Mouse (Mus musculus): Measurements from ENCODE around the gene Cox7b.

Gene Cox7b

DNA sequence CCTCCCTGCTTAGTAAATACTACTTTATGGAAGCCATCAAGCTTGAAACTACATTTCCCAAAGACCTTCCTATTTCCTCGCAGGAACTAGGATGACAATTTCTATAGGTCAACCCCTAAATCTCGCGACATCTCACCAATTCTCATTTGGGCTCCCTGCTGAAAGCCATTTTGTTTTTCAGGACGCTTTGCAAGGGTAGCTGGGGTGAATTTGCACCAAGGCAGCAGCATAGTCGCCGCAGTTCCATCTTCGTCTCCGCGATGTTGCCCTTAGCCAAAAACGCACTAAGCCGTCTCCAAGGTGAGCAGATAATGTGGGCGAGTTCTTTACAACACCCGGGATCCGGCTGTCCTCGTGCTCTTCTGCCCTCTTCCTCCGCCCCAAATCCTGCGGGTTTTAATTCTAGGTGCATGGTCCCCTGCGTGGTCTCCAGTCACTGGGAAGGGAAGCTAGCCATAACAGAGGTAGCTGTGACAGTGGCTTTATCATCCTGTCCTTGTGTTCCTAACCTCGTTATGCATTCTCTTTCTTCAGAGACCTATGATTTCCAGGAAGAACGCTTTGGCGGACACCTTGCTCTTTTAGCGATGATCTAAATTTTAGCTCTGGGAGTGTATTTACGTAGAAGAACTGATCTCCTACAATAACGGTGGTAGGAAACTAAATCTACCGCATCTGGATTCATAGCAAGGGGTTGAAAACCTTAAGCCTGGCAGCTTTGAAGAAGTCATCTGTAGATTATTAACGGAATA, at the start of gene Cox7b:
Gene Cox7b, plus strand, starts transcription at position 130 of the 752 bp plus-strand sequence.
- in situ Hi-C loops (cut with MboI, MseI): no loop called here

DNA sequence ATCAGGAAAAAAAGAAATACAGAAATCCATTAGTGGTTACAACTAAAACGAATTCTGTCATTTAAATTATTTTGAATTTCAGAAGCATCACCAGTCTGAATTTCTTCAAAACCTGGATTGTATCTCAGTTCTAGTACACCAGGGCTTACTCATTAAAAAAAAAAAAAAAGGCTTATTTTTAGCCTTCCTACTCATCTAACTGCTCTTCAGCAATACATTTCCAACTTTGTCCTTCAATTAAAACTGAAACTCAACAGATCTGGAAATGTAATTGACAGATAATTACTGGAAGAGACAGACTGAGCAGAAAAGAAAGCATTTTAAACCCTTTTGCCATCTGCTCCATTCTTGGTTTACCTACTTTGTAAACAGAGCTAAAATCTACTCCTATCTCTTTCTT, 13.9 kb upstream of the Cox7b start:
- in situ Hi-C loops (cut with MboI, MseI): no loop called here

DNA sequence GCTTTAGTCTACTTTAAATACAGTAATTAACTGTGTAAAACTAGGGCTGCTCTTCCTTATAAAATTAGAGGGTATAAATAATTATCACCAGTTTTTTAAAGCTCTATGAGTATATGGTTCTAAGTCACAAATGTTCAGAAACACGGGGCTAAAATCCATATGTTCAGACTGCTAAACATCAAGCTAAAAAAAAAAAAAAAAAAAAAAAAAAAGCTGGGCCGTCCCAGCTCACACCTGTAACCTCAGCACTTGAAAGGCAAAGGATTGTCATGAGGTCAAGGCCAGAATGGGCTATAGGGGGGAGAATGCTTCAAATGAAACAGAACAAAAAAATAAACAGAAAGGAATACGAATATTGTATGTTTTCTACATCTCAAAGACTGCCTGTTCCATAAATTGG, 4.7 kb upstream of the Cox7b start:
- in situ Hi-C loops (cut with MboI, MseI): loop anchor here (5.0 kb wide), 1 partner anchor 83 kb away; the partner anchor contains the start of gene Atrx

DNA sequence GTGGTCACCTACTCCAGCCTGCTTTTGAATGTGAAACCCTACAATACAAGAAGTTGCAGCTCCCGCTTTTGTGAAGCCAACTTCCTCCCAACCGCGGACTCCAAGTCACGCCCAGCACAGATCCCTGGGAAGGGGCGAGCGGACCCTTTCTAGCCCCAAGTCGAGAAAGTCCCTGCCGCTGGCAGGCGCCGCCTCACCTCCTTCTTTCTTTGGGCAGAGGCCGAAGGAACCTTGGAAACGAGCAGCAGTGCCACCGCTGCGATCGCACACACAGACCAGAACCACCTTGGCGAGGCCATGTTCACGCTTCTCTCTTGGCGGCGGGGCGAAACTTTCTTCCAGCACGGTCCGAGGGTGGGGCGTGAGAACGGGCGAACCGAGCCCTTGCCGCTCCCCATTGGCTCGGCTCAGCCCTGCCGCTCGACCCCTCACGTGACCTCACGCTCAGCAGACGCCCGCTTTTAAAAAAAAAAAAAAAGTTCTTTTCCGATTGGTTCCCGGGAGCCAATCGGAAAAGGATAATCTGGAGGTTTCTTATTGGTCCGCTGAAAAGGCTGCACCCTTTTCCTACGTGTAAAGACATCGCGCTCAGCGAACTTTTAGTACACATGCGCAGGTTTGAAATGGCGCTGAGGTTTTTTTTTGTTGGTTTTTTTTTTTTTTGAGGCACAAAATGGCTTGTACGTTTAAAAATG, 3.9 kb upstream of the Cox7b start, which contains the start of gene Magt1:
Gene Magt1, minus strand, starts transcription at position 442 of the 695 bp plus-strand sequence.
- in situ Hi-C loops (cut with MboI, MseI): loop anchor here (5.0 kb wide), 1 partner anchor 84 kb away; the partner anchor contains the start of gene Atrx

- in situ Hi-C loops (cut with MboI, MseI): loop anchor here (5.0 kb wide), 1 partner anchor 85 kb away; the partner anchor contains the start of gene Atrx
These were observed 2.9 kb upstream of the Cox7b start for GRCm38 (mm10) chrX:106012559-106012958.

DNA sequence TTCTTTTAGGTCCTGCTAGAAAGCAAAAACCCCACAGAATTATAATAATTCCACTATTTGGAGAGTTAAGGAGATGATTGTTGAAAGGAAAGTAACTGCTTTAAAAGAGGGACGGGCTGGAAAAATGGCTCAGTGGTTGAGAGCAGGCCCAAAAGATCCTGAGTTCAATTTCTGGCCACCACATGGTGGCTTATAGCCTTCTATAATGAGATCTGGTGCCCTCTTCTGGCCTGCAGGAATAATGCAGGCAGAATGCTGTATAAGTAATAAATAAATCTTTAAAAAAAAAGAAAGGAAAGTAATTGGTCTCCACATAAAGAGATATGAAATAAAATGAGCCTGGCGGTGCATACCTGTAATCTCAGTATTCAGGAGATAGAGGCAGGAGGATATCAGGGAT, 2.3 kb upstream of the Cox7b start:
- in situ Hi-C loops (cut with MboI, MseI): loop anchor here (5.0 kb wide), 1 partner anchor 86 kb away; the partner anchor contains the start of gene Atrx

GRCm38 (mm10) chrX:106014741-106015377, 641 bp upstream of the Cox7b start:
- in situ Hi-C loops (cut with MboI, MseI): loop anchor here (5.0 kb wide), 1 partner anchor 88 kb away; the partner anchor contains the start of gene Atrx

DNA sequence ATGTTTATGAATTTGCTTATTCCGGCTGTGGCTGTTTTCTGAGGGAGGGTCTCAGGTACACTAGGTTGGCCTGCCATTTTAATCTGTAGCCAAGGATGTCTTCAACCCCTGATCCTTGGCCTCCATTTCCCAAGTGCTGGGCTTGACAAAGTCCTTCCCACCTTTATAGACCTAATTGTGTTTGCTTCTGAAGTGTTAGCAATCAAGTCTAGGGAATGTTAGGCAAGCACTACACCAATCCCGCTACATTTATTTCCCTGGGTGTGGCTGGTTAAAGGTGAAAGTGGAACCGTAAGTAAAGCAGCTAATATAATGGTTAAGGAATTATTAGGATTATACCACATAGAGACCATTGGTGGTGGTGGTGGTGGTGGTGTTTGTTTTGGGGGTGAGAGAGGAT, 1.6 kb downstream of the Cox7b start:
- in situ Hi-C loops (cut with MboI, MseI): no loop called here

GRCm38 (mm10) chrX:106017516-106017915, 2.0 kb downstream of the Cox7b start:
- in situ Hi-C loops (cut with MboI, MseI): no loop called here

DNA sequence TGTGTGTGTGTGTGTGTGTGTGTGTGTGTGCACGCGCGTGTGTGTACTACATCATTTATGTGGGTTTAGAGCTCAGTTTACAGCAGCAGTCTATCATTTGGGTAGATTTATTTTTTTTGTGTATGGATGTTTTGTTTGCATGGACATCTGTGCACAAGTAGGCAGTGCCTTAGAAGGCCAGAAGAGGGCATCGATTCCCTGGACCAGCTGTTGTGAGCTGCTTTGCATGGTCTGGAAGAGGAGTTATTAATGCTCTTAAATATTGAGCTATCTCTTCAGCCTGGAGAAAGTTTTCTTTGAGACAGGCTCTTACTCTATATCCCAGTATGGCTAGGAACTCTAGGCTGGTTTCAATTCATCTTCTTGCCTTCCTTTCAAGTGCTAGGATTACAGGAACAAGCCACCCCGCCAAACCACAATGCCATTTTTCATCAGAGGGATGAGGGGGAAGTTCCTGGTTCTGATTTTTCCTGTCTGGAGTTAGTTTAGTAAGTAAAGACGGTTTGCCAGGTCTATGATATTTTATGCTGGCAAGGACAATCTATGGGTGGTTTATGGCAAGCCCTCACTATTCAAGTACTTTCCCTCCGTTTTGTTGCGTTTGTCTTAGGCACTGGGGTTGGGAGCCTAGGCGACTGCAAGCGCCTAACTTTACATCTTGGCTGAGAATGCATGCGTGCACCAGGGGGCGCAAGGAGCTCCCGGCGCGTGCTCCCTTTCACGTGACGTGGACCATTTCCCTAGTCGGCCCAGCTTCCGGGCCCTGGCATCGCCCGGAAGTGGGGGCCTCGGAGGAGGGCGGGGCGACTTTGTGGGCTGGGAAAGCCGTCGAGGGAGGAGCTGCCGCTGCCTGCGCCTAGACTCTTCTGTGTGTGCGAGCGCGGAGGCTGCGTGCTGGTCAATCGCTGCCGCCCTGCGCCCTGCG, 11.2 kb downstream of the Cox7b start, which contains the start of gene Atp7a:
Gene Atp7a, plus strand, starts transcription at position 859 of the 925 bp plus-strand sequence.
- in situ Hi-C loops (cut with MboI, MseI): loop anchor here (5.0 to 25.0 kb wide), 2 partner anchors 141 to 1339 kb away; no protein-coding TSS in a partner anchor

- in situ Hi-C loops (cut with MboI, MseI): loop anchor here (5.0 to 25.0 kb wide), 2 partner anchors 140 to 1340 kb away; no protein-coding TSS in a partner anchor
These were observed 11.8 kb downstream of the Cox7b start for GRCm38 (mm10) chrX:106027343-106027674.

DNA sequence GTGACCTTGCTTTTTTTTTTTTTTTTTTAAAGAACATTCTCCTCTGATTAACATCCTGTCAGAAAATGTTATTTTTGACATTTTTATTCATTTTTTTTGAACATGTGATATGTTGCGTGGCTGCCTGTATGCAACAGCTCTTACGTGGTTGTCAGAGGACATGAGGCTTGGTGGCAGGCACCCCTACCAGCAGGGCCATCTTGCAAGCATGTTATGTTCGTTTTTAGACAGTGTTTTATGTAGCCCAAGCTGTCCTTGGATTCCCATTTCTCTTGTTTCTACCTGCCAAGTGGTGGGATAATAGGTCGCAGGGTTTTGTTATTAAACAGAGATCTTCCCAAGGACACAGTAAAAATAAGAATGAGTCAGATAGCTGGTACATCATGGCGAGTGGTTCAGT, 14.7 kb downstream of the Cox7b start:
- in situ Hi-C loops (cut with MboI, MseI): loop anchor here (25.0 kb wide), 1 partner anchor 1343 kb away; no protein-coding TSS in a partner anchor

- in situ Hi-C loops (cut with MboI, MseI): loop anchor here (25.0 kb wide), 1 partner anchor 1344 kb away; no protein-coding TSS in a partner anchor
These were observed 15.6 kb downstream of the Cox7b start for GRCm38 (mm10) chrX:106031124-106031523.

DNA sequence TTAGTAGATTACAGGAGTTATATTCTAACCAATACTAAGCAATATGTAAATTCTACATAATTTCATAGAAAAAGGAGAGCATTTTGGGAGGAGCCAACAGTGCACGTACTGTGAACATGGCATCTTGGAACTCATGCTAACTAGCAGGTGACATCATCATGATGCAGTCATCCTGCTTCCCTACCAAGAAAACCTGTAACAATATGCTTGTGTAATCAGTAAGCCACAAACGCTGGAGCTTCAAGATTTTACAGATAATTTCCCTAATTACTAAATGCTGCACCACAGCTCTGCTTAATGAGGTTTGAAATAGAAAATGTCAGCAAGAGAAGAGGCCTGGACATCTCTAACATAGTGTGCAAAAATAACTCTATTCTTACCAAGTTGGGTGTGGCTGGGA, 20.2 kb downstream of the Cox7b start:
- in situ Hi-C loops (cut with MboI, MseI): loop anchor here (25.0 kb wide), 1 partner anchor 1348 kb away; no protein-coding TSS in a partner anchor

- in situ Hi-C loops (cut with MboI, MseI): loop anchor here (25.0 kb wide), 1 partner anchor 1350 kb away; no protein-coding TSS in a partner anchor
These were observed 21.8 kb downstream of the Cox7b start for GRCm38 (mm10) chrX:106037185-106037752.

DNA sequence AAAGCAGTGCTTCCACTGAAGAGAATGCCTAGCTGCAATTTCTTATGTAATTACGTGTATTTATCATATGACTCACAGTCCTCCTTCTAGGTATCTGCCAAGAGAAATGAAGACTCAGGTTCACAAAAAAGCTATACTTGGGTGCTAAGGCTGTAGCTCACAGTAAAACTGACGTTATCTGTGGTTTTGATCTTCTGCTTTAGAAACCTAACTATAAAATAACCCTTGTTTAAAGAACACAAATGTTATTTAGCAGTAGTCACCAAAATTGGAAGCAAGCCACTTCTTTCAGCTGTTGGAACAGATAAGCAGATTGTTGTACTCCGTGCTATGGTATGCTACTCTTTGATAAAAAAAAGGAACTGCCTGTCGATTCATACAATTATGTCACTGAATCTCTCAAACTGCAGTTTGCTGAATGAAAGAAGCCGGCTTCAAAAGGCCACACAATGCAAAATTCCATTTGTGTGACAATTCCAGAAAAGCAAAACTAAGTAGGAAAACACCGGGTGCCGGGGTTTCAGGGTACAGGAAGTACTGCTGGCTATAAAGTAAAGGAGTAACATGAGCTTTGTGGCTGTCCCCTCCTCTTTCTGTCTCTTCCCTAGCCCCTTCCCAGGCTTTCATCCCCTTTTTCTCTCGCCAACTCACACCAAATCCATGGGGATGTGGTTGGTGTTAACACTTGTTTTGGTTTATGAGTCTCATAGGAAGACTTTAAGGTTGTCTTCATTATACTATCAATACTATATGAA, 28.5 kb downstream of the Cox7b start:
- in situ Hi-C loops (cut with MboI, MseI): loop anchor here (25.0 kb wide), 1 partner anchor 1357 kb away; no protein-coding TSS in a partner anchor

GRCm38 (mm10) chrX:106045455-106045854, 30.0 kb downstream of the Cox7b start:
- in situ Hi-C loops (cut with MboI, MseI): loop anchor here (25.0 kb wide), 1 partner anchor 1358 kb away; no protein-coding TSS in a partner anchor

DNA sequence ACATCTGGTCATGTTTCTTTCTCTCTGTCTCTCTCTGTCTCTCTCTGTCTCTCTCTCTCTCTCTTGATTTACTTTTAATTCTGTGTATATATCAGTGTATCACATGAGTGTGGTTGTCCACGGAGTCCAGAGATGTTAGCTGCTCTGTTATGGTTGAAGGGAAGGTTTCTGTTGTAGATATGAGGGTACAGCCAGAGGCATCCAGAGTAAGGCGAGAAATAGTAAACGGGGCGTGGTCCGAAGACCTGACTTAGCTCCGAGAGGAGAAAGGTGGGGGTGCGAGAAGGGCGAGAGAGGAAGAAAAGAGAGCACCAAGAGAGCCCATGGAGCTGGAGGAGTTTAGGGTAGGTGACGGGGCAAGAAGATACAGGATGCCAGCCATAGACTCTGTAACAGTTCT, 30.4 kb downstream of the Cox7b start:
- in situ Hi-C loops (cut with MboI, MseI): loop anchor here (25.0 kb wide), 1 partner anchor 1359 kb away; no protein-coding TSS in a partner anchor

DNA sequence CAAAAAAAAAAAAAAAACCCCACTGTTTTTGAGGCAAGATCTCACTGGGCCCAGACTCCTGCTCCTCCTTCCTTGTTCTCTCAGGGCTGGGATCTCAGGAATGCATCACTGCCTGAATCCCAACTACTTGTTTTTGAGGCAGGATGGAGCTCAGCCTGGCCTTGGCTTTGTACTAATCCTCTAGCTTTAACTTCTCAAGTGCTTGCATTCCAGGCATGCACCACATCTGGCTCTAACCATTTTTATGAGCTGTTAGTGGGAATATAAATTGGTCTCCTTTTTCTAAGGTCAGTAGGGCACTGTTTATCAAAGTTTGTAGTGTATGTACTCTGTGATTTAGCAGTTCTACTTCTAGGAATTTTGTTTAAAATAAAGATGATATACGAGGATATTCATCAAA, 32.7 kb downstream of the Cox7b start:
- in situ Hi-C loops (cut with MboI, MseI): loop anchor here (25.0 kb wide), 1 partner anchor 1361 kb away; no protein-coding TSS in a partner anchor

Measured in T-helper 1 cell (primary cell).